Mouse (Mus musculus) liver, postnatal 0 days (tissue): ENCODE data around the gene Col17a1.

ENCODE experiments used
- CTCF ChIP-seq: sonication (generic); IDR thresholded peaks from 2 replicates; pipeline ENCODE4 v1.5.1; 2016; ENCODE audit warnings: antibody characterized with exemption, low read depth
- EP300 ChIP-seq: IDR thresholded peaks from 2 replicates; pipeline ENCODE4 v1.6.1; 2016; ENCODE audit warnings: antibody characterized with exemption, low read depth, mild to moderate bottlenecking

GRCm38 (mm10) chr19:47699743-47700142, 7.8 kb upstream of the Col17a1 start:
- no peak for TF ChIP-seq CTCF
- TF ChIP-seq EP300 = no peak
